Comparison of ENCODE assay signal across 27 mouse cellular contexts in genomic region chr3:27060441-27060840, GRCm38 (mm10).
A peak's percentile ranks its signal among the peaks of the same experiment; 100 is the strongest.
DNase-seq lines count a peak whose midpoint lies in the region; ATAC-seq and TF ChIP-seq lines count a peak whose summit lies in the region.
"Had no signal": no experiment of that assay in that cellular context is flagged by ENCODE, and none has a peak within 500 bp of the region (broad histone marks: within the 10 kb centered on the region; RNA-seq: fewer than 3 reads in every experiment).

No protein-coding gene starts in this region.

- peak; percentile 58 for DNase-seq in adrenal gland, postnatal 14 days
- no peak for DNase-seq in forebrain, embryonic 14.5 days (ENCODE audit: low spot score)
- no peak for DNase-seq in kidney, adult 9 months
- no peak for DNase-seq in gastrocnemius, adult 18-20 months (ENCODE audit: low spot score)
- DNase-seq in heart, adult 2 months: no peak
- DNase-seq: cerebellum, adult 8-10 months; cerebellum, postnatal 36 days; embryo, embryonic 11 days; heart, postnatal 10 days; kidney, adult 11 months; liver; lung, postnatal 4 days; retina, postnatal 1 day; right cerebral cortex, postnatal 25 days; thymus, postnatal 14 days had no signal

- no peaks in the 10 kb centered on the region for H3K79me2 ChIP-seq in heart, adult 2 months (replicated peaks; ENCODE audit: control insufficient read depth, insufficient read depth, low read length)

- TF ChIP-seq CTCF in heart, adult 2 months (IDR thresholded peaks at IDR 0.05): no peak

- no peak for TF ChIP-seq EP300 in heart, adult 2 months (IDR thresholded peaks at IDR 0.05; ENCODE audit: insufficient read depth, low read depth, low read length)

- no peak for ATAC-seq in midbrain, embryonic 13.5 days
- ATAC-seq in midbrain, embryonic 16.5 days: no peak
- no peak for ATAC-seq in forebrain, embryonic 14.5 days
- ATAC-seq: activated CD4-positive, CD25-positive, alpha-beta regulatory T cell, adult 4 months had no signal

- no peaks in the 10 kb centered on the region for H3K36me3 ChIP-seq in midbrain, embryonic 13.5 days
- no peaks in the 10 kb centered on the region for H3K36me3 ChIP-seq in midbrain, embryonic 16.5 days (ENCODE audit: control insufficient read depth, insufficient read depth, low read length)
- no peaks in the 10 kb centered on the region for H3K36me3 ChIP-seq in forebrain, embryonic 14.5 days (ENCODE audit: control insufficient read depth, insufficient read depth, low read length)
- H3K36me3 ChIP-seq in heart, adult 2 months (ENCODE audit: control insufficient read depth, insufficient read depth, low read length): no peaks in the 10 kb centered on the region
- H3K36me3 ChIP-seq: embryonic facial prominence, embryonic 13.5 days; heart, embryonic 12.5 days; hindbrain, embryonic 10.5 days; limb, embryonic 10.5 days; liver, embryonic 15.5 days; lung, embryonic 15.5 days; neural tube, embryonic 12.5 days had no signal

- H3K27ac ChIP-seq in midbrain, embryonic 13.5 days: peak overlapping the region; percentile 25; the same call in 1 of the 2 replicates
- H3K27ac ChIP-seq in midbrain, embryonic 16.5 days (ENCODE audit: low read length): no peak overlapping the region
- no peak overlapping the region for H3K27ac ChIP-seq in forebrain, embryonic 14.5 days (ENCODE audit: low read depth, low read length)
- H3K27ac ChIP-seq in heart, adult 2 months: no peak overlapping the region
- H3K27ac ChIP-seq: embryonic facial prominence, embryonic 13.5 days; hindbrain, embryonic 10.5 days; kidney, postnatal 0 days; limb, embryonic 10.5 days; liver, embryonic 15.5 days; lung, embryonic 15.5 days; neural tube, embryonic 12.5 days had no signal

- H3K4me3 ChIP-seq in midbrain, embryonic 13.5 days (replicated peaks): no peak overlapping the region
- no peak overlapping the region for H3K4me3 ChIP-seq in midbrain, embryonic 16.5 days (ENCODE audit: low read depth, low read length)
- no peak overlapping the region for H3K4me3 ChIP-seq in forebrain, embryonic 14.5 days (ENCODE audit: low read depth, low read length)
- H3K4me3 ChIP-seq in heart, adult 2 months: no peak overlapping the region
- H3K4me3 ChIP-seq: embryonic facial prominence, embryonic 13.5 days; erythroblast, embryonic 14.5 days; heart, embryonic 12.5 days; hindbrain, embryonic 10.5 days; limb, embryonic 10.5 days; liver, embryonic 15.5 days; lung, embryonic 15.5 days; neural tube, embryonic 12.5 days had no signal

- no peak for TF ChIP-seq POLR2A in heart, adult 2 months (IDR thresholded peaks at IDR 0.05; ENCODE audit: insufficient read depth, low read depth, low read length)

- H3K9ac ChIP-seq in midbrain, embryonic 13.5 days (replicated peaks): no peak overlapping the region
- no peak overlapping the region for H3K9ac ChIP-seq in midbrain, embryonic 16.5 days (ENCODE audit: low read depth, low read length)
- H3K9ac ChIP-seq in forebrain, embryonic 14.5 days (ENCODE audit: low read length): no peak overlapping the region
- no peak overlapping the region for H3K9ac ChIP-seq in heart, adult 2 months (ENCODE audit: low read depth, low read length)
- H3K9ac ChIP-seq: embryonic facial prominence, embryonic 13.5 days; heart, embryonic 12.5 days; liver, embryonic 15.5 days; lung, embryonic 15.5 days; neural tube, embryonic 12.5 days had no signal

- H3K27me3 ChIP-seq in midbrain, embryonic 13.5 days: no peaks in the 10 kb centered on the region
- no peaks in the 10 kb centered on the region for H3K27me3 ChIP-seq in midbrain, embryonic 16.5 days (ENCODE audit: control insufficient read depth, insufficient read depth, low read depth, low read length)
- H3K27me3 ChIP-seq in forebrain, embryonic 14.5 days (replicated peaks; ENCODE audit: control insufficient read depth, insufficient read depth, low read length): no peaks in the 10 kb centered on the region
- no peaks in the 10 kb centered on the region for H3K27me3 ChIP-seq in heart, adult 2 months (ENCODE audit: control insufficient read depth, insufficient read depth, low read length)
- H3K27me3 ChIP-seq: embryonic facial prominence, embryonic 13.5 days; heart, embryonic 12.5 days; liver, embryonic 15.5 days; lung, embryonic 15.5 days; neural tube, embryonic 12.5 days had no signal

- H3K4me1 ChIP-seq in midbrain, embryonic 13.5 days (replicated peaks): peaks cover 12% of the 10 kb centered on the region
- peaks cover 7% of the 10 kb centered on the region; the same call in 1 of the 2 replicates for H3K4me1 ChIP-seq in midbrain, embryonic 16.5 days (ENCODE audit: control insufficient read depth, insufficient read depth, low read length)
- H3K4me1 ChIP-seq in forebrain, embryonic 14.5 days (ENCODE audit: control insufficient read depth, insufficient read depth, low read length): peaks cover 10% of the 10 kb centered on the region; the same call in 1 of the 2 replicates
- no peaks in the 10 kb centered on the region for H3K4me1 ChIP-seq in heart, adult 2 months (ENCODE audit: control insufficient read depth, insufficient read depth, low read length)
- H3K4me1 ChIP-seq: embryonic facial prominence, embryonic 13.5 days; heart, embryonic 12.5 days; limb, embryonic 10.5 days; liver, embryonic 15.5 days; lung, embryonic 15.5 days; neural tube, embryonic 12.5 days had no signal

- no peak overlapping the region for H3K4me2 ChIP-seq in midbrain, embryonic 13.5 days (replicated peaks)
- no peak overlapping the region for H3K4me2 ChIP-seq in midbrain, embryonic 16.5 days (ENCODE audit: low read length)
- peak overlapping the region; percentile 28 for H3K4me2 ChIP-seq in forebrain, embryonic 14.5 days (ENCODE audit: low read length)
- H3K4me2 ChIP-seq: embryonic facial prominence, embryonic 13.5 days; heart, embryonic 12.5 days; liver, embryonic 15.5 days; lung, embryonic 15.5 days; neural tube, embryonic 12.5 days had no signal

- intact Hi-C loops in heart, adult 2 months (cut with DNase I): no loop called here

- WGBS in midbrain, embryonic 13.5 days: 85% methylated on average over 12 of the region's 12 CpGs
- WGBS in midbrain, embryonic 16.5 days: 78% methylated on average over 12 of the region's 12 CpGs
- 79% methylated on average over 12 of the region's 12 CpGs for WGBS in forebrain, embryonic 14.5 days
- WGBS in heart, adult 2 months: 87% methylated on average over 12 of the region's 12 CpGs

- 0 out of 2 replicates have a peak, but pooled peaks cover 3% of the 10 kb centered on the region for H3K9me3 ChIP-seq in midbrain, embryonic 13.5 days
- 0 out of 2 replicates have a peak, but pooled peaks cover 4% of the 10 kb centered on the region for H3K9me3 ChIP-seq in midbrain, embryonic 16.5 days (replicated peaks; ENCODE audit: control insufficient read depth, low read length, poor library complexity, severe bottlenecking)
- no peaks in the 10 kb centered on the region for H3K9me3 ChIP-seq in forebrain, embryonic 14.5 days (replicated peaks; ENCODE audit: control insufficient read depth, low read length)
- H3K9me3 ChIP-seq: embryonic facial prominence, embryonic 13.5 days; heart, embryonic 12.5 days; limb, embryonic 10.5 days; liver, embryonic 15.5 days; lung, embryonic 15.5 days had no signal
